Mouse (Mus musculus) lung, adult 2 months (tissue): Measurements from ENCODE around the gene Hs3st1.
A peak's percentile ranks its signal among the peaks of the same experiment; 100 is the strongest.

Experiments
- CTCF ChIP-seq: fragments of 200-500 bp; IDR thresholded peaks from 2 replicates; pipeline ENCODE4 v1.5.1; 2011; ENCODE audit warnings: mild to moderate bottlenecking, low read length, control low read depth; ENCODE audit not compliant: insufficient read depth
- POLR2A ChIP-seq: fragments of 200-500 bp; IDR thresholded peaks from 2 replicates; pipeline ENCODE4 v1.6.1; 2011; ENCODE audit warnings: low read depth, mild to moderate bottlenecking, control low read depth, low read length, borderline replicate concordance; ENCODE audit errors: extremely low read depth

DNA sequence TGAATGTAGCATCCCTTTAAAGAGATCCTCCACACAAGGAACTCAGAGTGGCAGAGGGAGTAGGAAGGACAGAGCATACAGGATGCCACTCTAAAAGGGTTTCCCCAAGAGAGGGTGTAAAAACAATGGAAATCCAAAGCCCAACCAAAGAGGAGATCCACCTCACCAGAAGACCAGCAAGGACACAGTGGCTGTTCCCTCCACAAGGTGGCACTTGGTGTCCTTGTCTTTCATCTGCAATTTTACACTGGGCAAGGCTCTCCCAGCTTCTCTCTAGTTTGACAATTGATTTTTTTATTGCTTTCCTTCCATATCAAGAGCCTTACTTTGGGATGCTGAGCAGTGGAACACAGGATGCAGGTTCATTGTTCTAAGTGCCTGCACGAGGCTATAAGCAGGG is 122.1 kb downstream of the Hs3st1 start:
- TF ChIP-seq CTCF, result peak; percentile 33; the same call in 1 of the 2 replicates
- TF ChIP-seq POLR2A, result no peak
